Comparison of ENCODE assay signal across 8 mouse cellular contexts in genomic region chr13:92131384-92132150, GRCm38 (mm10). TPM values are rescaled to one million over a fixed set of nuclear protein-coding genes. Genes with fewer than 3 reads are reported as not detected.
DNase-seq lines count a peak whose midpoint lies in the region; ATAC-seq and TF ChIP-seq lines count a peak whose summit lies in the region.

Gene Rasgrf2, minus strand, starts transcription at chr13:92131656.

- no peaks in the 10 kb centered on the region for H3K36me3 ChIP-seq in ES-Bruce4 (ENCODE audit: control insufficient read depth, insufficient read depth, low read length, poor library complexity, severe bottlenecking)
- H3K36me3 ChIP-seq in hindbrain, embryonic 12.5 days, result no peaks in the 10 kb centered on the region
- no peaks in the 10 kb centered on the region for H3K36me3 ChIP-seq in thymus, adult 2 months (ENCODE audit: control insufficient read depth, insufficient read depth, low read length)

- TF ChIP-seq CTCF in ES-Bruce4 (IDR thresholded peaks at IDR 0.05; ENCODE audit: low read depth, low read length), result no peak
- TF ChIP-seq CTCF in thymus, adult 2 months (IDR thresholded peaks at IDR 0.05; ENCODE audit: borderline replicate concordance, control insufficient read depth, extremely low read depth, insufficient read depth, low read length, poor library complexity), result no peak

- DNase-seq in adrenal gland, postnatal 10 days, result peak; percentile 35
- DNase-seq in forelimb bud, embryonic 11.5 days (ENCODE audit: low read depth, low spot score), result peak; percentile 18
- DNase-seq in layer of hippocampus, postnatal 36 days, result peak; percentile 53 to 66
- peak; percentile 16 for DNase-seq in lung, postnatal 10 days
- peak; percentile 51 to 53 for DNase-seq in right cerebral cortex, postnatal 36 days (ENCODE audit: low spot score in 2 of 2)
- no peak for DNase-seq in thymus, adult 2 months

- TF ChIP-seq EP300 in ES-Bruce4 (IDR thresholded peaks at IDR 0.05; ENCODE audit: insufficient read depth, low read depth, low read length), result no peak

- H3K4me1 ChIP-seq in ES-Bruce4 (ENCODE audit: control insufficient read depth, insufficient read depth, low read length), result no peaks in the 10 kb centered on the region
- peaks cover 10% of the 10 kb centered on the region for H3K4me1 ChIP-seq in hindbrain, embryonic 12.5 days
- H3K4me1 ChIP-seq in thymus, adult 2 months (replicated peaks; ENCODE audit: control insufficient read depth, insufficient read depth, low read length), result no peaks in the 10 kb centered on the region

- WGBS in hindbrain, embryonic 12.5 days, result 2% methylated on average over 67 of the region's 70 CpGs
- 7% methylated on average over 70 of the region's 70 CpGs for WGBS in thymus, adult 2 months

- no peaks in the 10 kb centered on the region for H3K9me3 ChIP-seq in ES-Bruce4 (replicated peaks; ENCODE audit: control insufficient read depth, insufficient read depth, low read length, poor library complexity, severe bottlenecking)
- no peaks in the 10 kb centered on the region for H3K9me3 ChIP-seq in hindbrain, embryonic 12.5 days (replicated peaks)

- H3K4me3 ChIP-seq in ES-Bruce4 (ENCODE audit: low read depth, low read length), result peak within 1 kb of the TSS; percentile 74
- H3K4me3 ChIP-seq in hindbrain, embryonic 12.5 days, result peak within 1 kb of the TSS; percentile 59
- H3K4me3 ChIP-seq in thymus, adult 2 months (ENCODE audit: control insufficient read depth, insufficient read depth, low read length), result no peak within 1 kb of the TSS

- H3K27me3 ChIP-seq in ES-Bruce4 (ENCODE audit: control insufficient read depth, insufficient read depth, low read length, poor library complexity, severe bottlenecking), result peaks cover 8% of the 10 kb centered on the region
- peaks cover 32% of the 10 kb centered on the region for H3K27me3 ChIP-seq in hindbrain, embryonic 12.5 days
- no peaks in the 10 kb centered on the region; the same call in 1 of the 2 replicates for H3K27me3 ChIP-seq in thymus, adult 2 months (ENCODE audit: control insufficient read depth, insufficient read depth, low read length)

- H3K9ac ChIP-seq in ES-Bruce4 (ENCODE audit: low read depth, poor library complexity, severe bottlenecking), result peak within 1 kb of the TSS; percentile 52
- peak within 1 kb of the TSS; percentile 58 for H3K9ac ChIP-seq in hindbrain, embryonic 12.5 days

- peak; percentile 95 for ATAC-seq in hindbrain, embryonic 12.5 days (ENCODE audit: low FRiP score)

- peak within 1 kb of the TSS; percentile 99 for H3K4me2 ChIP-seq in hindbrain, embryonic 12.5 days (replicated peaks)

- no peak within 1 kb of the TSS for H3K27ac ChIP-seq in ES-Bruce4 (ENCODE audit: insufficient read depth, low read length)
- H3K27ac ChIP-seq in hindbrain, embryonic 12.5 days, result no peak within 1 kb of the TSS
- H3K27ac ChIP-seq in thymus, adult 2 months (ENCODE audit: control insufficient read depth, insufficient read depth, low read length), result no peak within 1 kb of the TSS

- TF ChIP-seq POLR2A in ES-Bruce4 (IDR thresholded peaks at IDR 0.05; ENCODE audit: insufficient read depth, low read length), result no peak
- TF ChIP-seq POLR2A in thymus, adult 2 months (IDR thresholded peaks at IDR 0.05; ENCODE audit: control insufficient read depth, extremely low read depth, insufficient read depth, low read length, poor library complexity), result no peak

RNA-seq across cellular contexts. Expression of gene Rasgrf2, which starts in this region (rescaled TPM):
- polyA plus RNA-seq in ES-Bruce4 (2011; ENCODE audit: insufficient read depth, insufficient read length, low read depth, missing spikeins), result not detected in 2 replicates
- 1 to 10 TPM; 2.2 to 2.6 TPM for total RNA-seq in adrenal gland, postnatal 10 days (2021)
- 0.64 and 0.88 TPM in 2 replicates for polyA plus RNA-seq in hindbrain, embryonic 12.5 days (2016; fragmentation: Nextera tagmentation; extraction: Ambion mirVana)
- total RNA-seq in layer of hippocampus, postnatal 36 days (2021), result 100 to 1,000 TPM; 116 to 139 TPM
- polyA plus RNA-seq in thymus, adult 2 months (2012; rRNA removed), result 6.3 and 8.7 TPM in 2 replicates

Comparison
In these comparisons a context has a peak if more than half of its experiments do, and no peak if none do; other contexts are left out.
1. RNA of gene Rasgrf2 (total RNA-seq): 116 to 139 TPM in layer of hippocampus, postnatal 36 days; 2.2 to 2.6 TPM in adrenal gland, postnatal 10 days; every median in the first group is over 10 times any median in the second.
2. Peak in ATAC-seq, H3K4me3 ChIP-seq, H3K9ac ChIP-seq and H3K4me2 ChIP-seq in hindbrain, embryonic 12.5 days; RNA of the gene not detected or under 1 TPM.